Mouse (Mus musculus) embryonic facial prominence, embryonic 14.5 days (tissue): ENCODE results near the gene Gm44579. TPM values are rescaled to one million over a fixed set of nuclear protein-coding genes. Genes with fewer than 3 reads are reported as not detected.

Experiments used
- ATAC-seq: fragments of 200-750 bp; cut with Nextera tagmentation; 2 replicates; pipeline ENCODE4 v1.8.0; 2017; ENCODE audit warnings: low read depth, moderate number of reproducible peaks, moderate TSS enrichment
- DNase-seq: peaks from one replicate; pipeline ENCODE4 v3.0.0-alpha.2; 2015; ENCODE audit warnings: low spot score
- H3K27ac ChIP-seq: fragments of 300-500 bp; sonication (generic); replicated peaks from 2 replicates; pipeline ENCODE4 v1.5.1; 2014; ENCODE audit warnings: low read depth, mild to moderate bottlenecking, low read length, moderate library complexity
- H3K27me3 ChIP-seq: fragments of 300-500 bp; sonication (generic); replicated peaks from 2 replicates; pipeline ENCODE4 v1.6.1; 2014; ENCODE audit warnings: low read length; ENCODE audit not compliant: control insufficient read depth, insufficient read depth
- H3K36me3 ChIP-seq: fragments of 300-500 bp; sonication (generic); 2 replicates; pipeline ENCODE4 v1.6.1; 2014; ENCODE audit warnings: low read length, mixed read lengths; ENCODE audit not compliant: control insufficient read depth, insufficient read depth
- H3K4me1 ChIP-seq: fragments of 300-500 bp; sonication (generic); 2 replicates; pipeline ENCODE4 v1.6.1; 2014; ENCODE audit warnings: antibody characterized with exemption, low read length; ENCODE audit not compliant: control insufficient read depth, insufficient read depth
- H3K4me2 ChIP-seq: fragments of 300-500 bp; sonication (generic); 2 replicates; pipeline ENCODE4 v1.6.1; 2014; ENCODE audit warnings: low read depth, mild to moderate bottlenecking, low read length, moderate library complexity, mixed read lengths
- H3K4me3 ChIP-seq: fragments of 300-500 bp; sonication (generic); 2 replicates; pipeline ENCODE4 v1.5.1; 2014; ENCODE audit warnings: low read depth, mild to moderate bottlenecking, low read length
- H3K9ac ChIP-seq: fragments of 300-500 bp; sonication (generic); 2 replicates; pipeline ENCODE4 v1.6.1; 2014; ENCODE audit warnings: low read depth, mild to moderate bottlenecking, low read length, moderate library complexity, mixed read lengths
- H3K9me3 ChIP-seq: fragments of 300-500 bp; sonication (generic); 2 replicates; pipeline ENCODE4 v1.6.1; 2016; ENCODE audit warnings: low read length; ENCODE audit not compliant: control insufficient read depth
- WGBS: fragments of 180-500 bp; shearing (Covaris S2); extraction: QIAGEN DNeasy Blood & Tissue Kit; methylation state at CpG from one replicate; pipeline ENCODE4 v1.1.7; 2014; 5-methylcytosine and 5-hydroxymethylcytosine counted together
- polyA plus RNA-seq: library from polyadenylated mRNA; unstranded; fragments of >200 nt; fragmentation: Nextera tagmentation; extraction: Ambion mirVana; gene quantifications from 2 replicates; pipeline ENCODE4 v1.2.1, GENCODE M21; 2014

Gm44579 gene
- polyA plus RNA-seq, 1 experiment from 2014 or later, result not detected

DNA sequence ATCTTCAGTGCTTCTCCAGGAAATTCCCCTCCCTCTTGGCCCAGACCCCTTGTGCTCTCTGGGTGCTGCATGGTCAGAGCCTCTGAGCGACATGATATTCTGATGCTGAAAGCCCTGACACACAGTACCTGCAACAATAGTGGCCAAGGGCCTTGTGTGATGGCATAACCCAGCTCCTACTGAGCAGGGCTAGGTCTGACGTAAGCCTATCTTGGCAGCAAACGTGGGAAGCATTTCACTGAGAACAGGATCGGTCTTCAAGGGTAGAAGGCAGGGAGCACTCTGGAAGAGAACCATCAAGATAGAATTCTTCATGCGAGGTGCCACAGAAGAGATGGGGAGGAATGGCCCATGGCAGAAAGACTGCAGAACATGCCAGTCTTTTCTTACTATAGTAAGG is 55.3 kb downstream of the Gm44579 start, which contains the start of gene Asb8:
Gene Asb8, minus strand, starts transcription at position 101 of the 400 bp plus-strand sequence.
- peaks cover 52% of the 10 kb centered on the region for H3K27me3 ChIP-seq

DNA sequence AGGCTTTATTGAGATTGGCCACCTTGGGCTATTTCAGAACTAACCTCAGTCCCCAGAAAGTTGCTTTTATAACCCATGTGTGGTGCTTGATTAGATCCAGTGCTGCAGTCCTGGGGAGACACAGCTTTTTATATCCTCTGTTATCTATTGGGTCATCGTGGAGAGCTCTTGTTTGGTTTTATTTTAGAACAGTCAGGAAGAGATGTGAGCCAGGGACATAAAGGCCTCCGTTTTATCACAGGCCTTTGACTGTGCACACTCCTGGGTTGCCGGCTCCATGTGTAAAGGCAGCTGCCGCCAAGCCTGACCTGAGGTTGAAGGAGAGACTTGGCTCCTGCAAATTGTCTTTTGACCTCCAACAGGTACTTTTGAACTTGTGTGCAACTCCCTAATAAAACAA is 58.2 kb downstream of the Gm44579 start:
- no peak overlapping the region for H3K27ac ChIP-seq
- no peak overlapping the region for H3K4me3 ChIP-seq
- no peaks in the 10 kb centered on the region for H3K4me1 ChIP-seq
- no peak for ATAC-seq
- peaks cover 22% of the 10 kb centered on the region for H3K27me3 ChIP-seq
- no peaks in the 10 kb centered on the region for H3K36me3 ChIP-seq
- H3K4me2 ChIP-seq, result no peak overlapping the region
- H3K9me3 ChIP-seq, result no peaks in the 10 kb centered on the region
- 73% methylated on average over 4 of the region's 4 CpGs for WGBS
- DNase-seq, result no peak
- H3K9ac ChIP-seq, result no peak overlapping the region

More for the DNA sequence above, 55.3 kb downstream of the Gm44579 start, which contains the start of gene Asb8:
- Histone ChIP-seq H3K4me3 (no peak within 1 kb of the TSS), H3K36me3 (no peaks in the 10 kb centered on the region), H3K4me1 (no peaks in the 10 kb centered on the region), H3K9me3 (no peaks in the 10 kb centered on the region), H3K9ac (no peak within 1 kb of the TSS), H3K4me2 (no peak within 1 kb of the TSS), H3K27ac (no peak within 1 kb of the TSS)
- DNase-seq (no peak), ATAC-seq (no peak)
- 85% methylated on average over 5 of the region's 5 CpGs for WGBS

DNA sequence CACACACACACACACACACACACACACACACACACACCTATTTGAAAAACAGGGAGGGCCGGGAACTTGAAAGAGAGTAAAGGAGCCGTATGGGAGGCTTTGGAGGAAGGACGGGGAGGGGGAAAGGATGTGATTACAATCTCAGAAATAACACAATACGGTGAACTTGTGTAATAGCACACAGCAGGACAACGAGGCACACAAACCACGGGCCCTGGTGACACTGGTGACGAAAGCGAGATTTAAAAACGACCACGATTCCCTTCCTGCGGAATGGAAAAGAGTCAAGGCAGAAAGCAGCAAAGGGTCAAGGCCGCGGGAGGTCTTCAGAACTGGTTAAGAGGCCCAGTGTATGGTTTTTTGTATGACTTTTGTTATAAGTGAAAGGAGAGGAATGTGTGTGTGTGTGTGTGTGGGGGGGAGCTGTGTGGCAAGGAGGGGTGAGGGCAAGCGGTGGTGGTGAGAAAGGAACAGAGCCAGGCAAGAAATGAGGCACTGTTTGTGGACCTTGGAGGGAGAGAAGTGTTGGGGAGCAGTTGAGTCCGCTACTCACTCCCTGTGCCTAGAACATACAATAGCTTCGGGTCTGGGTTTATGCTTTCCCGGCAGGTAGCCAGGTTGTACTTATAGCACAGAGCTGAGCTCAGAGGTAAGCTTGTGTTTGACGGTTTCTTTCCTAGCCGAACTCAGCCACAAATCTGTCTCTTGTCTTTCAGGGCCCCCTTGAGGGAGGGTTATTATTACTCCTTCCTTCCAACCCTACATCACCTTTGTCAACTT is 59.6 kb downstream of the Gm44579 start:
- no peak overlapping the region for H3K4me3 ChIP-seq
- WGBS, result 61% methylated on average over 19 of the region's 19 CpGs

DNA sequence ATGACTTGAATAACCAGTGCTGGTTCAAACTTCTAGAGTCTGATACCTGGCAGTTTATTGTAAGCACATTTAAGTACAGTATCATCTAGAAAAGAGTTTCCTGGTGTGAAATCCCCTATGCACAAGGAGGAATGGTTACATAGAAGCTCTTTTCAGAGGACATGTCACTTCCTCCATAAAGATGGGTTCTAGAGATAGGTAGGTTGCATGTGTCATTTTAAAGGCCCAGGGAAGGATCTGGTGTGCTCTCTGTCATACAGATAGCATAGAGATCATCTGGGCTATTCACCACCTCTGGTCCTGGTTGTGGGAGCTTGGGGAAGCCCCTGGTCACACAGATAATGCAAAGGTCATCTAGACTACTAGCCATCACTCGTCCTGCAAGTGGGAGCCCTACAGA is 63.5 kb downstream of the Gm44579 start:
- no peaks in the 10 kb centered on the region for H3K36me3 ChIP-seq
- 61% methylated on average over 1 of the region's 1 CpGs for WGBS
- no peak overlapping the region for H3K9ac ChIP-seq
- no peak overlapping the region for H3K27ac ChIP-seq
- no peak overlapping the region for H3K4me2 ChIP-seq
- no peak overlapping the region for H3K4me3 ChIP-seq
- no peaks in the 10 kb centered on the region for H3K27me3 ChIP-seq
- DNase-seq (no peak), ATAC-seq (no peak)
- H3K4me1 ChIP-seq, result no peaks in the 10 kb centered on the region
- H3K9me3 ChIP-seq, result no peaks in the 10 kb centered on the region

More for the DNA sequence above, 59.6 kb downstream of the Gm44579 start:
- Histone ChIP-seq H3K9ac (no peak overlapping the region), H3K27me3 (peaks cover 8% of the 10 kb centered on the region; the same call in 1 of the 2 replicates), H3K36me3 (no peaks in the 10 kb centered on the region), H3K4me2 (no peak overlapping the region), H3K27ac (no peak overlapping the region), H3K4me1 (no peaks in the 10 kb centered on the region), H3K9me3 (no peaks in the 10 kb centered on the region)
- ATAC-seq (no peak), DNase-seq (no peak)

DNA sequence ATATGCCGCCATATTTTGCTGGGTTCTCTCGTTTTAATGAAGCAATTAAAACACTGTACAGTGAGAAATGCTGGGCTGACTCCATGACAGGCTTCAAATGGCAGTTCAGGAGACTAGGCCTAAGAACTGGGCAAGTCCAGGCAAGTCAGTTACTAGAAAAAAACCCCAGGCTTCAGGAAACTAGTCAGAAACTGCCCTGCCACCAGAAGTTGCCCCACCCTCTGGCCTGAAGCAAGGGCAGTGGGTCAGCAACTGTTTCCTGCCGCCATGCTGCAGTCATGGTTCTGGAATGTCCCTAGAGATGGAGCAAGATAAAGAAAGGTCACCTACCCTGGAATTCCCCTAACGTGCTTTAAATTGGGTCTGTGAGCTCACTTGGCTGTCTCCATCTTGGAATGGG is 64.8 kb downstream of the Gm44579 start:
- no peak for ATAC-seq
- no peak for DNase-seq
- Histone ChIP-seq H3K27ac (no peak overlapping the region), H3K4me1 (no peaks in the 10 kb centered on the region), H3K36me3 (no peaks in the 10 kb centered on the region), H3K9ac (no peak overlapping the region), H3K27me3 (no peaks in the 10 kb centered on the region), H3K4me2 (no peak overlapping the region), H3K4me3 (no peak overlapping the region), H3K9me3 (no peaks in the 10 kb centered on the region)
- WGBS, result 53% methylated on average over 4 of the region's 4 CpGs

DNA sequence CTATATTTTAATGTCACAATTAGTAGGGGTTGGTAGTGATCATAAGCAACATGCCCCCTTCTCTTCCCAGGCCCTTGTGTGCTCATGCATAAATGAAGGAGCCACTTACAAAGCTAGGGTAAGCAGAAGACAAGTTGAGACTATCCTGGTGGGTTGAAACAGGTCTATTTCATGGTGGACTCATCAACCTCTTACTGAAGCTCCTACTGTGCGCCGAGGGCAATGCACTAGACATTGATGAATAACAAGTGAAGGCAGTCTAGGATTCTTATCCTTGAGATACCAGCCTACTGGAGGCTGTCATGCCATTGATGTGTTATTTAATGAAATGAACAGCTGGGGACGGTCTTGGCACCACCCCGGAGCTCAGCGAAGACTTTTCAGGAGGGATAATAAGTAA is 65.5 kb downstream of the Gm44579 start:
- Histone ChIP-seq H3K27ac (no peak overlapping the region), H3K36me3 (no peaks in the 10 kb centered on the region), H3K4me1 (no peaks in the 10 kb centered on the region), H3K9me3 (no peaks in the 10 kb centered on the region), H3K4me2 (no peak overlapping the region), H3K9ac (no peak overlapping the region), H3K4me3 (no peak overlapping the region), H3K27me3 (no peaks in the 10 kb centered on the region)
- 85% methylated on average over 5 of the region's 5 CpGs for WGBS
- ATAC-seq, result no peak
- no peak for DNase-seq

DNA sequence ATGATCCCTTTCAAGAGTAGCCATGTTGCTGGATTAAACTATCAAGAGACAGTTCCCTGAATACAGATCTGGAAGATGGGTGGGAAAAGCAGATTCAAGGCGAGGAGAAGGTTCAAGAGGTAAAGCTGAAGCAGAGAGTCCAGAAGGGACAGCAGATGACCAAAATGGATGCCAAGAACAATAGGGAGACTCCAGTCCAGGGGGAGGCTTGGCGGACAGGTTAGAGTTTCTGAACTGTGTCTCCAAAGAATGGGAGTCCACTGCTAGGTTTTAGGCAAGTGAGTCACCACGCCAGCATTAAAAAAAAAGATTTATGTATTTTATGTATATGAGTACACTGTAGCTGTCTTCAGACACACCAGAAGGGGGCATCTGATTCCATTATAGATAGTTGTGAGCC is 66.1 kb downstream of the Gm44579 start:
- no peaks in the 10 kb centered on the region for H3K9me3 ChIP-seq
- no peak overlapping the region for H3K9ac ChIP-seq
- WGBS, result 85% methylated on average over 3 of the region's 3 CpGs
- ATAC-seq, result no peak
- H3K4me1 ChIP-seq, result no peaks in the 10 kb centered on the region
- no peak overlapping the region for H3K4me3 ChIP-seq
- no peak for DNase-seq
- H3K27me3 ChIP-seq, result no peaks in the 10 kb centered on the region
- no peak overlapping the region for H3K4me2 ChIP-seq
- no peak overlapping the region for H3K27ac ChIP-seq
- H3K36me3 ChIP-seq, result no peaks in the 10 kb centered on the region

DNA sequence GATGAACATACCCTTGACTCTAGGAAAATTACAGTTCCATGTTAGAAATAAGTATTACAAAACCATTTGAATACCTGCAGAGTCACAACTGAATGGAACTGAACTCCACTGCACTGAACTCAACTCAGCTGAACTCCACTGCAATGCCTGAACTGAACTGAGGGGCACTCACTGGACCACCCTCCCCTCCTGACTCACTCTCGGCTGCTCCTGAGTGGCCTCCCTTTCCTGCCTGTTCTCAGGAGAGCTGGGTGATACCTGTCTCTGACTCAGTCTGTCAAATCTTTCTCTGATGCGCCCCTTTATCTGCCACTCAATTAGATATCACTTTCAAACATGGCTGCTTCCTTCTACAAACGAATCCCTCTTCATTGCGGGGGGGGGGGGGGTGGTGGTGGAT is 66.6 kb downstream of the Gm44579 start:
- no peak for ATAC-seq

DNA sequence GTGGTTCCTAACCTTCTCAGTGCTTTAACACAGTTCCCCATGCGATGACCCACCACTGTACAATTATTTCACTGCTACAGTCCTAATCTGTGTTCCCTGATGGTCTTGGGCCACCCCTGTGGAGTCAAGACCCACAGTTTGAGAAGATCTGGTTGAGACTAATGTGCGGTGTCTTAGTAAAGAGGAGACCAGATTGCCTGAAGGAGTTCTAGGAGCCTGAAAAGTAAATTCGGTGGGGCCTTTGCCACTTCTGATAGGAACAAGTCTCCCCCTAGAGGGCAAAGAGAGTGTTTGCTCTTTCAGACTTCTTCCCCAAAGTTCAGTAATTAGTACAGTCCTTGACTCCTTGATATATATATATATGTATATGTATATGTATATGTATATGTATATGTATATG is 67.2 kb downstream of the Gm44579 start:
- Histone ChIP-seq H3K27ac (no peak overlapping the region), H3K27me3 (no peaks in the 10 kb centered on the region), H3K36me3 (no peaks in the 10 kb centered on the region), H3K4me1 (no peaks in the 10 kb centered on the region), H3K4me3 (no peak overlapping the region), H3K9ac (no peak overlapping the region), H3K4me2 (no peak overlapping the region), H3K9me3 (no peaks in the 10 kb centered on the region)
- 0 out of 2 replicates have a peak, but pooled peaks have one; percentile 30 for ATAC-seq
- 27% methylated on average over 3 of the region's 3 CpGs for WGBS
- peak; percentile 85 for DNase-seq

More for the DNA sequence above, 66.6 kb downstream of the Gm44579 start:
- no peak overlapping the region for H3K4me2 ChIP-seq
- H3K27me3 ChIP-seq, result no peaks in the 10 kb centered on the region
- H3K9me3 ChIP-seq, result no peaks in the 10 kb centered on the region
- H3K4me1 ChIP-seq, result no peaks in the 10 kb centered on the region
- H3K9ac ChIP-seq, result no peak overlapping the region
- H3K27ac ChIP-seq, result no peak overlapping the region
- DNase-seq, result no peak
- no peaks in the 10 kb centered on the region for H3K36me3 ChIP-seq
- H3K4me3 ChIP-seq, result no peak overlapping the region
- 65% methylated on average over 4 of the region's 4 CpGs for WGBS
